Mouse (Mus musculus): ENCODE results near the gene Gabarapl1. TPM values are rescaled to one million over a fixed set of nuclear protein-coding genes. Genes with fewer than 3 reads are reported as not detected.

The Gabarapl1 gene
- total and polyA plus RNA-seq, 2 experiments from 2014 or later: 272 to 286 TPM

DNA sequence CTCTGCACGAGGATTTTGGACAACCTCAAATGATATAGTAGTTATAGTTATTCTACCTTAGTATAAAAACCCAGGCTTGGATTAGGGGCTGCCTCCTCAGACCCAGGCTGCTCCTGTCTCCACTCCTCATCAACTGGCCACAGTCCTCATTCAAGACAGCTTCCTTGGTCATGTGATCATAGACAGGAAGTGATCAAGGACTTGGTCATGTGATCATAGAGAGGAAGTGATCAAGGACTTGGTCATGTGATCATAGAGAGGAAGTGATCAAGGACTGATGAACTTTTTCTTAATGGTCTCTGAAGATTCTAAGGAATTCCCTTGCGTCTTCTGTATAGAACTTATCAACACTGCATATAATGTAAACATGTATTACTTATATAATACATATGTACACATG lies 14.3 kb downstream of the Gabarapl1 start:
- Histone ChIP-seq H3K27me3 (ENCODE audit: insufficient read depth, low read length) (no peaks in the 10 kb centered on the region), H3K9me3 (ENCODE audit: low read length) (no peaks in the 10 kb centered on the region), H3K9ac (replicated peaks; ENCODE audit: low read length) (no peak overlapping the region), H3K36me3 (ENCODE audit: insufficient read depth, low read length) (no peaks in the 10 kb centered on the region), H3K4me2 (ENCODE audit: low read depth, low read length) (no peak overlapping the region), H3K4me1 (ENCODE audit: insufficient read depth, low read length) (no peaks in the 10 kb centered on the region), H3K4me3 (ENCODE audit: low read length) (no peak overlapping the region), H3K27ac (no peak overlapping the region)
- WGBS: 81% methylated on average over 2 of the region's 2 CpGs
- DNase-seq (ENCODE audit: low spot score) (no peak), ATAC-seq (no peak)
- no peak for TF ChIP-seq CTCF (IDR thresholded peaks at IDR 0.05; ENCODE audit: low read depth)

DNA sequence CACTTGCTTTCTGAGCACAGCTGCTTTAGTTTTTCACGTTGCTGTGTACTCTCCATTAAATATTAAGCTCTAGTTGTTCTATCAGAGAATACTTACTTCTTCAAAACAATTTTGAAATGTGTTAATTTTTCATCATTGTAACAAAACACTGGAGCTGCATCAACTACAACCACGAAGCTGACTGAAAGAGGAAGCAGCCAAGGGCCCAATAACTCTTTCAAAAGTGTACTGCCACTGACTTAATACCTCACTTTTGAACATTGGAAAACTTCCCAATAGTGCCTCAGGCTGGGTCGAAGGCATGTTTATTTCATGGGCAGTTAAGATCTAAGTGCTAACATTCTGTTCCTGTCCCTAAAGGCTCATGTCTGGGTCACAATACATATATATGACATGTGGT lies 15.0 kb downstream of the Gabarapl1 start:
- DNase-seq (ENCODE audit: low spot score): no peak
- no peaks in the 10 kb centered on the region for H3K9me3 ChIP-seq (ENCODE audit: low read length)
- H3K4me2 ChIP-seq (ENCODE audit: low read depth, low read length): no peak overlapping the region
- no peaks in the 10 kb centered on the region for H3K36me3 ChIP-seq (ENCODE audit: insufficient read depth, low read length)
- H3K4me3 ChIP-seq (ENCODE audit: low read length): no peak overlapping the region
- no peak overlapping the region for H3K9ac ChIP-seq (replicated peaks; ENCODE audit: low read length)
- H3K27me3 ChIP-seq (ENCODE audit: insufficient read depth, low read length): no peaks in the 10 kb centered on the region
- WGBS: 73% methylated on average over 3 of the region's 3 CpGs
- ATAC-seq: no peak
- TF ChIP-seq CTCF (IDR thresholded peaks at IDR 0.05; ENCODE audit: low read depth): no peak
- H3K27ac ChIP-seq: no peak overlapping the region
- H3K4me1 ChIP-seq (ENCODE audit: insufficient read depth, low read length): no peaks in the 10 kb centered on the region

DNA sequence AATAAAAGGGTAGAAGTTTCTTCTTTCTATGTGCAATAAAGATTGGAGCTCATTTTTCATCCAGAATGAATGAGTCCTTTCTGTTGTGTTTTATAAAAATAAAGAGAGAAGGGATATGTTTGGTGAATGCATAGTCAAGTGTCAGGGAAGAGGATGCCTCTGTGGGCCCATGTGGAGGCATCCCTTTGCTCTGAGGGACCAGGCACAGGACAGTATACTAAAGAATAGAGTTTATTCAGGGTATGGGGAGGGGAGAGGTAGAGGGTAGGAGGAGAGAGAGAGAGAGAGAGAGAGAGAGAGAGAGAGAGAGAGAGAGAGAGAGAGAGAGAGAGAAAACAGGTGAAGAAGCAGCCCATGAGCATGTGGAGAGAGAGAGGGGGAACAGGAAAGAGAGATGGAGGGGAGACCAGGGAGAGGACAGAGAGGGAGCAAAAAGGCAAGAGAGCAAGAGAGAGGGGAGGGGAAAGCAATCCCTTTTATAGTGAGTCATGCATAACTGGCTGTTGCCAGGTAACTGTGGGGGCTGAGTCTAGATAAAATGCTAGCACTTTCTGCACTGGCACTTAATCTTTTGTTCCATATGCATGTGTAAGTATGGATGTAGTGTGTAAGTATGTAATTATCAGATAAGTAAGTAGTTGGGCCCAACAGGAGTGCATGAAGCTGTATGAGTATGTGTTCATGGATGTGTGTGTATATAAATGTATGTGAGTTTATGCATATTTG lies 24.5 kb downstream of the Gabarapl1 start:
- H3K36me3 ChIP-seq (ENCODE audit: insufficient read depth, low read length): no peaks in the 10 kb centered on the region

DNA sequence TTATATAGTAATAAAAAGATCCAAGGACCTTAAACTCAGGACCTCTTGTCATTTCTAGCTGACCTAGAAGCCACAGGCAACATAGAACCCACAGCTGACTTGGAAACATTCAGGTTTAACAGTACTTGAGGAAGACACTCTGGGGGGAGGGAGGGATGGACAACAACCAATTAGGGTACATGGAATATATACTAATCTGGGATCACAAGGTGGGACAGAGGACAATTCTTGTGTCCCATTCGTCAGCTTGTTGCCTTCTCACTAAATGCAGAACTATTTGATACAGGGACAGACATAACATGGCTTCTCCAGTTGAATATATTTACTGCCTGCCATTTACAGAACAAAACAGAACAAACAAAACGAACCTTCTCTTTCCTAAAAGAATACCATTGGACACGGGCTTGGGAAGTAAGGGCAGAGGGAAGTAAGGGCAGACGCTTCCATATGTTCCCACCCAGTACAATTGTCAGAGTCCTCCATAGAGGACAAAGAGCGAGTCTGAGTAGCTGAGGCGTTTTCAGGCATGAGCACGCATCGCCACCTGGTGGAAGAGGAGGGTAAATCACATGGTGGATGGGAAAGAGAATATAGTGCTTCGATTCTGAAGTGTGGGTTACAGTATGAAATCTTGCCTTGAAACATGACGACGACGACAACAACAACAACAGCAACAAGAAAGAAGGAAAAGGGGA lies 26.1 kb downstream of the Gabarapl1 start:
- Histone ChIP-seq H3K27me3 (ENCODE audit: insufficient read depth, low read length) (no peaks in the 10 kb centered on the region), H3K27ac (no peak overlapping the region)

More for the DNA sequence above, 24.5 kb downstream of the Gabarapl1 start:
- no peak for TF ChIP-seq CTCF (IDR thresholded peaks at IDR 0.05; ENCODE audit: low read depth)
- H3K9me3 ChIP-seq (ENCODE audit: low read length): no peaks in the 10 kb centered on the region
- DNase-seq (ENCODE audit: low spot score) (no peak), ATAC-seq (peak; percentile 66)
- H3K27ac ChIP-seq: no peak overlapping the region
- no peak overlapping the region for H3K9ac ChIP-seq (replicated peaks; ENCODE audit: low read length)
- H3K4me2 ChIP-seq (ENCODE audit: low read depth, low read length): no peak overlapping the region
- H3K4me1 ChIP-seq (ENCODE audit: insufficient read depth, low read length): no peaks in the 10 kb centered on the region
- no peaks in the 10 kb centered on the region for H3K27me3 ChIP-seq (ENCODE audit: insufficient read depth, low read length)
- H3K4me3 ChIP-seq (ENCODE audit: low read length): no peak overlapping the region

DNA sequence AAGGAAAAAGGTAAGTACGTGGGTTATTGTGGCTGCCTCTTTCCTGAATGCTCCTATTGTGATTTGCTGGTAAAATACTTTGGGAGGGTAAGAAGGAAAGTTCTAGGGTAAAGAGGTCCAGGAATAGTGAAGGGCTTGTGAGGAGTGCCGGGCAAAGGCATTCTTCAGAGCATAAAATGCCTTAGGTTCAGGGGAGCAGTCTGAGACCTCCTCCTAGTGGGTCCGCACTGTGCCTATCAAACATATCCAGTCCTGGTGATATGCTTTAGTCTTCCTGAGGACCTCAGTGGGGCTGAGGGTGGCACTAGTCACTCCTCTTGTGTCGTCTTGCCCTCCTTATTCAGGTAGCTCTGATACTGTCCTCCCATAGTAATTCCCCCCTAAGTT lies 26.7 kb downstream of the Gabarapl1 start:
- Histone ChIP-seq H3K4me2 (ENCODE audit: low read depth, low read length) (no peak overlapping the region), H3K9me3 (ENCODE audit: low read length) (no peaks in the 10 kb centered on the region), H3K4me3 (ENCODE audit: low read length) (no peak overlapping the region), H3K9ac (replicated peaks; ENCODE audit: low read length) (no peak overlapping the region), H3K36me3 (ENCODE audit: insufficient read depth, low read length) (no peaks in the 10 kb centered on the region), H3K27me3 (ENCODE audit: insufficient read depth, low read length) (no peaks in the 10 kb centered on the region), H3K4me1 (ENCODE audit: insufficient read depth, low read length) (no peaks in the 10 kb centered on the region), H3K27ac (no peak overlapping the region)
- TF ChIP-seq CTCF (IDR thresholded peaks at IDR 0.05; ENCODE audit: low read depth): no peak
- ATAC-seq: peak; percentile 36; the same call in 1 of the 2 replicates
- WGBS: 59% methylated on average over 4 of the region's 4 CpGs
- no peak for DNase-seq (ENCODE audit: low spot score)

More for the DNA sequence above, 26.1 kb downstream of the Gabarapl1 start:
- peak; percentile 97 for TF ChIP-seq CTCF (IDR thresholded peaks at IDR 0.05; ENCODE audit: low read depth)
- Histone ChIP-seq H3K9ac (replicated peaks; ENCODE audit: low read length) (no peak overlapping the region), H3K4me1 (ENCODE audit: insufficient read depth, low read length) (no peaks in the 10 kb centered on the region), H3K36me3 (ENCODE audit: insufficient read depth, low read length) (no peaks in the 10 kb centered on the region), H3K9me3 (ENCODE audit: low read length) (no peaks in the 10 kb centered on the region), H3K4me2 (ENCODE audit: low read depth, low read length) (no peak overlapping the region), H3K4me3 (ENCODE audit: low read length) (no peak overlapping the region)
- WGBS: 18% methylated on average over 12 of the region's 12 CpGs
- DNase-seq (ENCODE audit: low spot score): peak; percentile 87
- peak; percentile 90 for ATAC-seq

DNA sequence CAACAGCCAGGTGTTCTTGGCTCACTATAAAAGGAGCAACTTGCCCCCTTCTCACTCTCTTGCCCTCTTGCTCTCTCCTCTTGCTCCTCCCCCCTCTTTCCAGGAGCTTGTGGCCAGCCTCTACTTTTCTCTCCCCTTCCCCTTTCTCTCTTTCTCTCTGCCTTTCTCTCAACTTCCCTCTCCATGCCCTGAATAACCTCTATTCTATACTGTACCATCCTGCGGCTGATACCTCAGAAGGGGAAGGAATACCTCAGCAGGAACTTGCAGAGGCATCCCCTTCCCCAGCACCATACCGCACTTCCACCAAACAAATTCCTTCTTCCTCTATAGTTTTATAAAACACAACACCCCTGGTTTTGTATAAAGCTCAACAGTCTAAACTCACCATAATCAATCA lies 32.3 kb downstream of the Gabarapl1 start:
- TF ChIP-seq CTCF (IDR thresholded peaks at IDR 0.05; ENCODE audit: low read depth): no peak
- H3K36me3 ChIP-seq (ENCODE audit: insufficient read depth, low read length): no peaks in the 10 kb centered on the region
- no peak overlapping the region for H3K9ac ChIP-seq (replicated peaks; ENCODE audit: low read length)
- ATAC-seq (no peak), DNase-seq (ENCODE audit: low spot score) (no peak)
- no peaks in the 10 kb centered on the region for H3K9me3 ChIP-seq (ENCODE audit: low read length)
- no peak overlapping the region for H3K4me3 ChIP-seq (ENCODE audit: low read length)
- H3K27ac ChIP-seq: no peak overlapping the region
- WGBS: 79% methylated on average over 2 of the region's 2 CpGs
- H3K4me1 ChIP-seq (ENCODE audit: insufficient read depth, low read length): no peaks in the 10 kb centered on the region
- H3K4me2 ChIP-seq (ENCODE audit: low read depth, low read length): no peak overlapping the region
- H3K27me3 ChIP-seq (ENCODE audit: insufficient read depth, low read length): no peaks in the 10 kb centered on the region

DNA sequence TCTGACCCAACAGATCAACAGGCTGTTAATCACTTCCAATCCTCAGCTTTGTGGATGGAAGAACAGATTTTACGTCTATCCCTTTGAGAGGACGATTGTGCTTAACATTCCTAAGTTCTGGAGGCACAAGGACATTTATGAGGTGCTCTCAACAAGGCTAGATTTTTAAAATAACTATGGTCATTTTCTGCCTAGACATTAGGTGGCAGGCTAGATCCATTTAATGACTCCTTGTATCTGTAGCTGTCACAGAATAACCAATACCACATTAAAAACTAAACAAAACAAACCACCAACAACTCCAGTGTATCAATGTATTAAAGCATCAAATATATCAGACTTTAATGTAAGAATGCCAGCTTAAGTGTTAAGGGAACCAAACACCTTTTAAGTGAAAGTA lies 42.4 kb downstream of the Gabarapl1 start:
- peak; percentile 31; the same call in 1 of the 2 replicates for TF ChIP-seq CTCF (IDR thresholded peaks at IDR 0.05; ENCODE audit: low read depth)
- no peak overlapping the region for H3K27ac ChIP-seq
- H3K9me3 ChIP-seq (ENCODE audit: low read length): no peaks in the 10 kb centered on the region
- no peak overlapping the region for H3K9ac ChIP-seq (replicated peaks; ENCODE audit: low read length)
- no peaks in the 10 kb centered on the region for H3K27me3 ChIP-seq (ENCODE audit: insufficient read depth, low read length)
- ATAC-seq: no peak
- H3K4me2 ChIP-seq (ENCODE audit: low read depth, low read length): no peak overlapping the region
- no peaks in the 10 kb centered on the region for H3K36me3 ChIP-seq (ENCODE audit: insufficient read depth, low read length)
- H3K4me1 ChIP-seq (ENCODE audit: insufficient read depth, low read length): no peaks in the 10 kb centered on the region
- H3K4me3 ChIP-seq (ENCODE audit: low read length): no peak overlapping the region
- DNase-seq (ENCODE audit: low spot score): no peak
- WGBS: 39% methylated on average over 2 of the region's 2 CpGs

Data from hindbrain, postnatal 0 days (tissue).